Mouse (Mus musculus): ENCODE data around the gene Mvb12b.

DNA sequence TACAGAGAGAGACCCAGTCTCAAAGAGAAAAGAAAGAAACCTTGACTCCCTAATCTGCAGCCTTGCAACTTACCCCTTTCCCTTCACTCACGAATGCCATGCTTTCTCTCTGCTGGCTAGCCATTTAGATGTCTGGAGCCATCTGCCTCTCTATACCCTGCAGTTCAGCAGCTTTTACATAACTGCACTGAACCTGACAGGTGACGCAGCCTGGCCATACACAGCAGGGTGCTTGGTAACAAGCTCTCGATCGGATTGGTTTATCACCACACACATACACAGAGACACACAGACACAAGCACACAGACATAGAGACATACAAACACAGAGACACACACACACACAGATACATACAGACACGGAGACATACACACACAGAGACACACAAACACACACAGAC, 67.7 kb downstream of the Mvb12b start:
- TF ChIP-seq CTCF (IDR thresholded peaks at IDR 0.05; ENCODE audit: control insufficient read depth, insufficient read depth, insufficient read length) (no peak), MYOD1 (IDR thresholded peaks at IDR 0.05; ENCODE audit: control insufficient read depth, insufficient read length, low read depth) (no peak), MAX (IDR thresholded peaks at IDR 0.05) (no peak), CEBPB (IDR thresholded peaks at IDR 0.05; ENCODE audit: low read depth) (no peak)
